Mouse (Mus musculus) kidney, embryonic 14.5 days (tissue): ENCODE results near the gene Apela. TPM values are rescaled to one million over a fixed set of nuclear protein-coding genes. Genes with fewer than 3 reads are reported as not detected.

Source experiments
- ATAC-seq: fragments of 200-750 bp; cut with Nextera tagmentation; 2 replicates; pipeline ENCODE4 v1.8.0; 2017; ENCODE audit warnings: moderate number of reproducible peaks, mild to moderate bottlenecking, moderate TSS enrichment, moderate library complexity; ENCODE audit not compliant: low FRiP score, low TSS enrichment
- H3K27ac ChIP-seq: fragments of 300-500 bp; sonication (generic); 2 replicates; pipeline ENCODE4 v1.5.1; 2014; ENCODE audit warnings: low read depth, mild to moderate bottlenecking, low read length, moderate library complexity, mixed read lengths
- H3K27me3 ChIP-seq: fragments of 300-500 bp; sonication (generic); 2 replicates; pipeline ENCODE4 v1.6.1; 2014; ENCODE audit warnings: mild to moderate bottlenecking, low read length; ENCODE audit not compliant: control insufficient read depth, insufficient read depth
- H3K36me3 ChIP-seq: fragments of 300-500 bp; sonication (generic); 2 replicates; pipeline ENCODE4 v1.6.1; 2014; ENCODE audit warnings: low read length, mixed read lengths; ENCODE audit not compliant: control insufficient read depth, insufficient read depth
- H3K4me1 ChIP-seq: fragments of 300-500 bp; sonication (generic); 2 replicates; pipeline ENCODE4 v1.6.1; 2014; ENCODE audit warnings: low read length, mixed read lengths; ENCODE audit not compliant: control insufficient read depth, insufficient read depth
- H3K4me2 ChIP-seq: fragments of 300-500 bp; sonication (generic); replicated peaks from 2 replicates; pipeline ENCODE4 v1.6.1; 2014; ENCODE audit warnings: low read depth, mild to moderate bottlenecking, low read length
- H3K4me3 ChIP-seq: fragments of 300-500 bp; sonication (generic); 2 replicates; pipeline ENCODE4 v1.5.1; 2014; ENCODE audit warnings: mild to moderate bottlenecking, low read length
- H3K9ac ChIP-seq: fragments of 300-500 bp; sonication (generic); 2 replicates; pipeline ENCODE4 v1.6.1; 2014; ENCODE audit warnings: low read depth, mild to moderate bottlenecking, low read length, moderate library complexity
- H3K9me3 ChIP-seq: fragments of 300-500 bp; sonication (generic); 2 replicates; pipeline ENCODE4 v1.6.1; 2016; ENCODE audit warnings: low read length; ENCODE audit not compliant: control insufficient read depth
- WGBS: fragments of 180-500 bp; shearing (Covaris S2); extraction: QIAGEN DNeasy Blood & Tissue Kit; methylation state at CpG from one replicate; pipeline ENCODE4 v1.1.7; 2014; 5-methylcytosine and 5-hydroxymethylcytosine counted together
- polyA plus RNA-seq: library from polyadenylated mRNA; unstranded; fragments of >200 nt; fragmentation: Nextera tagmentation; extraction: Ambion mirVana; gene quantifications from 2 replicates; pipeline ENCODE4 v1.2.1, GENCODE M21; 2014

The Apela gene
- polyA plus RNA-seq, 1 experiment from 2014 or later: 11.3 TPM

DNA sequence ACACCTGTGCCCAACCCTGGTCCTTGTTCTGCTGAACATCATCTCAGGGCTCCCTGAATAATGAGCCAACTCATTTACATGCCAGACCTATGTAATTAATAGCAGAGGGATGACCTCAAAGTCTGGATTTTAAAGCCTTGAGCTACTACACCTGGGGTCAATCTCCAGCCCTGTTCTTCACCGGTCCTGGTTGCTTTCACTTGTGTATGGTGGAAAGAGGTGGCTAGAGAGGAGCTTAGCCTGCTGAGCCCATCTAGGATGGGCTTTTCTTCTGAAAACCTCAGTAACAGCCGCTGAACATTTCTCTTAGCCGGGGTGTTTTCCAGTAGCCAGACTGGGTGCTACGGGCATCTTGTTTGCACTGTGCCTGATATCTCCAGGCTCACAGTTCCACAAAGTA, 49.4 kb downstream of the Apela start, which contains the start of gene Trim75:
Trim75 (minus strand) TSS at position 101 of the 400 bp plus-strand sequence.
- Histone ChIP-seq H3K9ac (no peak within 1 kb of the TSS), H3K4me2 (no peak within 1 kb of the TSS), H3K9me3 (no peaks in the 10 kb centered on the region), H3K36me3 (no peaks in the 10 kb centered on the region), H3K27me3 (no peaks in the 10 kb centered on the region), H3K27ac (no peak within 1 kb of the TSS), H3K4me3 (no peak within 1 kb of the TSS), H3K4me1 (no peaks in the 10 kb centered on the region)
- WGBS: 87% methylated on average over 4 of the region's 4 CpGs
- ATAC-seq: no peak

DNA sequence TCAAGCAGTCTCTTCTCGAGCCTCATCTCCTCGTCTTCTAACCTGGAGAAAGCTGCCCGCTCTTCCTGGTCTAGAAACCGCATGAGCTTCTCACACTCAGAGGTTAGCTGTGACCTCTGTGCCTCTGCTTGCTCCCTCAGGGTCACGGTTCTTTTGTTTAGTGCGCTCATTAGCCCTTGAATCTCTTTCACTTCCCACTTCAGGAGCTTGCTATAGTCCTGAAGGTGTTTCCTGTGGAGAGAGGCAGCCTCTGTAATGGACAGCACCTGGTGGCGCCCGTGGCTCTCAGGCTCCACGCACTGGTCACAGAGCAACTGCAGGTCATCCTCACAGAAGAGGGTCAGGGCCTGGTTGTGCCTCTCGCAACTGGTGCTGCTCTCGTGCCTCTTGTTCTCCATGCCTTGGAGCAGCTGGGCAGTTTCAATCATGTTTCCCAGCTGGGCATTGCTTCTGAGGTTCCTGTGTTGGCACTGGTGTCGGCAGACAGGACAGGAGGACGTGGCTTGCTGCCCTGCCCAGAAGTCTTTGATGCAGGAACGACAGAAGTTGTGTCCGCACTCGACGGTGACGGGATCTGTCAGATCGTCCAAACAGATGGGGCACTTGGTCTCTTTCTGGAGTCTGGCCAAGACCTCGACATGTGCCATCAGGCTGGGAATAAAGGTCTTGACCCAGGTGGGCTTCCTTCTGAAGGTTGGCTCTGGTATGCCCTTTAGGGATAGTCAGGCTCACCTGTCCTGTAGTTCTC, 53.8 kb downstream of the Apela start:
- Histone ChIP-seq H3K4me2 (no peak overlapping the region), H3K9ac (no peak overlapping the region), H3K4me3 (no peak overlapping the region), H3K36me3 (no peaks in the 10 kb centered on the region), H3K27ac (no peak overlapping the region), H3K27me3 (no peaks in the 10 kb centered on the region), H3K4me1 (no peaks in the 10 kb centered on the region), H3K9me3 (no peaks in the 10 kb centered on the region)
- 75% methylated on average over 20 of the region's 20 CpGs for WGBS
- no peak for ATAC-seq

Other genes with a start within 250 kb of the Apela start
- gene Klhl2, start 187.3 kb downstream of the Apela start, polyA plus RNA-seq: 10.8 and 15.5 TPM in 2 replicates
- 30.1 and 31.1 TPM in 2 replicates for gene Tmem192, start 90.2 kb downstream of the Apela start, polyA plus RNA-seq
- not detected in 2 replicates for gene Trim75, start 49.5 kb downstream of the Apela start, polyA plus RNA-seq
- 0.13 and 0.24 TPM in 2 replicates for gene Trim61, start 18.8 kb downstream of the Apela start, polyA plus RNA-seq
- not detected in 2 replicates for gene Trim60, start 18.8 kb downstream of the Apela start, polyA plus RNA-seq
- gene Gm10663, start 37.7 kb upstream of the Apela start, polyA plus RNA-seq: not detected in 2 replicates
- gene BC030870, start 92.2 kb upstream of the Apela start, polyA plus RNA-seq: 0.32 TPM in 1 of 2 replicates, not detected in the other